Mouse (Mus musculus): ENCODE measurements at regions not wholly inside any gene's neighbourhood (a gene's known extent, or its start where the extent isn't known, plus 50 kb on each side); places are given as distances from the start of the nearest gene placed in this dataset.

- no peak overlapping the region for H3K4me3 ChIP-seq (replicated peaks; ENCODE audit: low read length)
- no peak overlapping the region for H3K4me2 ChIP-seq (replicated peaks)
- WGBS: 93% methylated on average over 7 of the region's 7 CpGs
- H3K27ac ChIP-seq: no peak overlapping the region
- no peaks in the 10 kb centered on the region for H3K4me1 ChIP-seq (replicated peaks; ENCODE audit: control insufficient read depth, insufficient read depth, low read length)
- ATAC-seq (ENCODE audit: low FRiP score) (no peak), DNase-seq (ENCODE audit: low spot score) (no peak)
- no peak overlapping the region for H3K9ac ChIP-seq
- H3K9me3 ChIP-seq (ENCODE audit: control insufficient read depth, low read length): no peaks in the 10 kb centered on the region
- H3K27me3 ChIP-seq (ENCODE audit: control insufficient read depth, insufficient read depth, low read length): no peaks in the 10 kb centered on the region
- no peaks in the 10 kb centered on the region for H3K36me3 ChIP-seq (replicated peaks; ENCODE audit: control insufficient read depth, insufficient read depth)
Observed at GRCm38 (mm10) chr6:118330496-118330895, 88.8 kb downstream of the Bms1 start.

- H3K4me3 ChIP-seq (replicated peaks; ENCODE audit: low read length): no peak overlapping the region
- H3K4me1 ChIP-seq (replicated peaks; ENCODE audit: control insufficient read depth, insufficient read depth, low read length): no peaks in the 10 kb centered on the region
- H3K4me2 ChIP-seq (replicated peaks): no peak overlapping the region
- DNase-seq (ENCODE audit: low spot score) (no peak), ATAC-seq (ENCODE audit: low FRiP score) (no peak)
- H3K27me3 ChIP-seq (ENCODE audit: control insufficient read depth, insufficient read depth, low read length): no peaks in the 10 kb centered on the region
- no peak overlapping the region for H3K9ac ChIP-seq
- H3K36me3 ChIP-seq (replicated peaks; ENCODE audit: control insufficient read depth, insufficient read depth): no peaks in the 10 kb centered on the region
- 69% methylated on average over 6 of the region's 6 CpGs for WGBS
- H3K9me3 ChIP-seq (ENCODE audit: control insufficient read depth, low read length): no peaks in the 10 kb centered on the region
- H3K27ac ChIP-seq: no peak overlapping the region
Observed at GRCm38 (mm10) chr6:118327458-118327857, 91.8 kb downstream of the Bms1 start.

- 89% methylated on average over 1 of the region's 1 CpGs for WGBS
- Histone ChIP-seq H3K27me3 (ENCODE audit: control insufficient read depth, insufficient read depth, low read length) (no peaks in the 10 kb centered on the region), H3K9me3 (ENCODE audit: control insufficient read depth, low read length) (no peaks in the 10 kb centered on the region), H3K36me3 (replicated peaks; ENCODE audit: control insufficient read depth, insufficient read depth) (no peaks in the 10 kb centered on the region), H3K9ac (no peak overlapping the region), H3K4me2 (replicated peaks) (no peak overlapping the region), H3K27ac (no peak overlapping the region), H3K4me3 (replicated peaks; ENCODE audit: low read length) (no peak overlapping the region), H3K4me1 (replicated peaks; ENCODE audit: control insufficient read depth, insufficient read depth, low read length) (no peaks in the 10 kb centered on the region)
- no peak for DNase-seq (ENCODE audit: low spot score)
- no peak for ATAC-seq (ENCODE audit: low FRiP score)
Observed at GRCm38 (mm10) chr6:118325681-118326080, 93.6 kb downstream of the Bms1 start.

GRCm38 (mm10) chr6:118324559-118324958 lies 94.7 kb downstream of the Bms1 start:
- Histone ChIP-seq H3K4me2 (replicated peaks) (no peak overlapping the region), H3K4me3 (replicated peaks; ENCODE audit: low read length) (no peak overlapping the region), H3K27ac (no peak overlapping the region), H3K27me3 (ENCODE audit: control insufficient read depth, insufficient read depth, low read length) (no peaks in the 10 kb centered on the region), H3K9me3 (ENCODE audit: control insufficient read depth, low read length) (no peaks in the 10 kb centered on the region), H3K9ac (no peak overlapping the region), H3K4me1 (replicated peaks; ENCODE audit: control insufficient read depth, insufficient read depth, low read length) (no peaks in the 10 kb centered on the region), H3K36me3 (replicated peaks; ENCODE audit: control insufficient read depth, insufficient read depth) (no peaks in the 10 kb centered on the region)
- no peak for DNase-seq (ENCODE audit: low spot score)
- ATAC-seq (ENCODE audit: low FRiP score): no peak
- 84% methylated on average over 4 of the region's 4 CpGs for WGBS

- Histone ChIP-seq H3K4me1 (replicated peaks; ENCODE audit: control insufficient read depth, insufficient read depth, low read length) (no peaks in the 10 kb centered on the region), H3K4me2 (replicated peaks) (no peak overlapping the region), H3K36me3 (replicated peaks; ENCODE audit: control insufficient read depth, insufficient read depth) (no peaks in the 10 kb centered on the region), H3K9me3 (ENCODE audit: control insufficient read depth, low read length) (no peaks in the 10 kb centered on the region), H3K27me3 (ENCODE audit: control insufficient read depth, insufficient read depth, low read length) (no peaks in the 10 kb centered on the region), H3K4me3 (replicated peaks; ENCODE audit: low read length) (no peak overlapping the region), H3K27ac (no peak overlapping the region), H3K9ac (no peak overlapping the region)
- ATAC-seq (ENCODE audit: low FRiP score) (no peak), DNase-seq (ENCODE audit: low spot score) (no peak)
- WGBS: 70% methylated on average over 6 of the region's 6 CpGs
Observed at GRCm38 (mm10) chr6:118323052-118323451, 96.2 kb downstream of the Bms1 start.

GRCm38 (mm10) chr6:118322631-118323030 lies 96.6 kb downstream of the Bms1 start:
- ATAC-seq (ENCODE audit: low FRiP score): no peak
- H3K4me3 ChIP-seq (replicated peaks; ENCODE audit: low read length): no peak overlapping the region
- 70% methylated on average over 5 of the region's 5 CpGs for WGBS

GRCm38 (mm10) chr6:118322061-118322460 lies 97.2 kb downstream of the Bms1 start:
- Histone ChIP-seq H3K9ac (no peak overlapping the region), H3K27ac (no peak overlapping the region), H3K4me3 (replicated peaks; ENCODE audit: low read length) (no peak overlapping the region), H3K27me3 (ENCODE audit: control insufficient read depth, insufficient read depth, low read length) (no peaks in the 10 kb centered on the region), H3K9me3 (ENCODE audit: control insufficient read depth, low read length) (no peaks in the 10 kb centered on the region), H3K4me1 (replicated peaks; ENCODE audit: control insufficient read depth, insufficient read depth, low read length) (no peaks in the 10 kb centered on the region), H3K36me3 (replicated peaks; ENCODE audit: control insufficient read depth, insufficient read depth) (no peaks in the 10 kb centered on the region), H3K4me2 (replicated peaks) (no peak overlapping the region)
- DNase-seq (ENCODE audit: low spot score): no peak
- 83% methylated on average over 6 of the region's 6 CpGs for WGBS
- no peak for ATAC-seq (ENCODE audit: low FRiP score)

More at GRCm38 (mm10) chr6:118322631-118323030, 96.6 kb downstream of the Bms1 start:
- Histone ChIP-seq H3K36me3 (replicated peaks; ENCODE audit: control insufficient read depth, insufficient read depth) (no peaks in the 10 kb centered on the region), H3K27ac (no peak overlapping the region), H3K9ac (no peak overlapping the region), H3K4me1 (replicated peaks; ENCODE audit: control insufficient read depth, insufficient read depth, low read length) (no peaks in the 10 kb centered on the region), H3K4me2 (replicated peaks) (no peak overlapping the region), H3K27me3 (ENCODE audit: control insufficient read depth, insufficient read depth, low read length) (no peaks in the 10 kb centered on the region), H3K9me3 (ENCODE audit: control insufficient read depth, low read length) (no peaks in the 10 kb centered on the region)
- no peak for DNase-seq (ENCODE audit: low spot score)

GRCm38 (mm10) chr6:118320021-118320525 lies 99.2 kb downstream of the Bms1 start:
- Histone ChIP-seq H3K9me3 (ENCODE audit: control insufficient read depth, low read length) (no peaks in the 10 kb centered on the region), H3K9ac (no peak overlapping the region), H3K36me3 (replicated peaks; ENCODE audit: control insufficient read depth, insufficient read depth) (no peaks in the 10 kb centered on the region), H3K27ac (no peak overlapping the region), H3K27me3 (ENCODE audit: control insufficient read depth, insufficient read depth, low read length) (no peaks in the 10 kb centered on the region), H3K4me2 (replicated peaks) (no peak overlapping the region), H3K4me3 (replicated peaks; ENCODE audit: low read length) (no peak overlapping the region), H3K4me1 (replicated peaks; ENCODE audit: control insufficient read depth, insufficient read depth, low read length) (0 out of 2 replicates have a peak, but pooled peaks cover 4% of the 10 kb centered on the region)
- WGBS: 93% methylated on average over 7 of the region's 7 CpGs
- no peak for DNase-seq (ENCODE audit: low spot score)
- no peak for ATAC-seq (ENCODE audit: low FRiP score)

- ATAC-seq (ENCODE audit: low FRiP score) (no peak), DNase-seq (ENCODE audit: low spot score) (no peak)
- H3K4me3 ChIP-seq (replicated peaks; ENCODE audit: low read length): no peak overlapping the region
- H3K36me3 ChIP-seq (replicated peaks; ENCODE audit: control insufficient read depth, insufficient read depth): no peaks in the 10 kb centered on the region
- no peaks in the 10 kb centered on the region for H3K27me3 ChIP-seq (ENCODE audit: control insufficient read depth, insufficient read depth, low read length)
- 0 out of 2 replicates have a peak, but pooled peaks cover 7% of the 10 kb centered on the region for H3K4me1 ChIP-seq (replicated peaks; ENCODE audit: control insufficient read depth, insufficient read depth, low read length)
- H3K9me3 ChIP-seq (ENCODE audit: control insufficient read depth, low read length): no peaks in the 10 kb centered on the region
- WGBS: 92% methylated on average over 6 of the region's 6 CpGs
- no peak overlapping the region for H3K4me2 ChIP-seq (replicated peaks)
- no peak overlapping the region for H3K27ac ChIP-seq
- no peak overlapping the region for H3K9ac ChIP-seq
Observed at GRCm38 (mm10) chr6:118315881-118316280, 103.4 kb downstream of the Bms1 start.

Data from hindbrain, embryonic 14.5 days (tissue).